Mouse (Mus musculus): ENCODE results near the gene Trub2. TPM values are rescaled to one million over a fixed set of nuclear protein-coding genes. Genes with fewer than 3 reads are reported as not detected.

The Trub2 gene
- 17.8 and 20.9 TPM in 2 replicates for polyA plus RNA-seq (2011; ENCODE audit: insufficient read depth, insufficient read length, low replicate concordance, missing spikeins)

DNA sequence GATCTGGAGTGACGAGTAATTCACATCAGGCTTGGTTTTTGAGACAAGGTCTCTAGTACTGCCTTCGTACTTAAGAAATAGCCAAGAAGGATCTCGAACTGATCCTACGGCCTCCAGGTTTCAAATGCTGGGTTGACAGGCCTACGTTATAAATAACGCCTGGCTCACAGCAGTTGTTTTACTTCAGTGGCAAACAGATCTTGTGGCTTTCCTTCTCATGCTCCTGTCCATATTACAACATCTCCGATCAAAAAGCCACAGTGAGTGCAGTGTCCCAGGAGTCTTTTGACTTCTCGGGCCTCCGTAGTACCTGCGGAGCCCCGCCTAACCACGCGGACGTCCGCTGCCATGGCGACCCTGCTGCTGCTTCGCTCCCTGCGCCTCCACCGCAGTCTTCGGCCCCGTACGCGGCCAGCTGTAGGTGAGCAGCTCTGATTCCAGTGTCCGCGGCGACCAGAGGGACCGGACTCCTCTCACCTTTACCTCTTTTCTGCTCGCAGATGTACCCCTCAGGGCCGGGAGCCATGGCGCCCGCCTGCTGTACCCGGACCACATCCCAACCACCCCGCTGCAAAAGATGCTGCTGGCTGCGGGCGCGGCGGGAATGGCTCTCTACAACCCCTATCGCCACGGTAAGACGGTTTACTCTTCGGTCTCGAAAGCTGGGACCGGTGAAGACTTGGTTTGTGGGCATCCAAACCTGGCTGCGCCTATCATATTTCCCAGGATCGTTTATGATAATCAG, at the start of gene Trub2:
Gene Trub2, minus strand, starts transcription at position 566 of the 745 bp plus-strand sequence.
- peak within 1 kb of the TSS; percentile 88 for H3K4me3 ChIP-seq (replicated peaks; ENCODE audit: control insufficient read depth, low read depth, low read length)
- H3K4me1 ChIP-seq (ENCODE audit: control insufficient read depth, insufficient read depth, low read length) = no peaks in the 10 kb centered on the region; the same call in 1 of the 2 replicates
- TF ChIP-seq POLR2A (IDR thresholded peaks at IDR 0.05; ENCODE audit: borderline replicate concordance, control insufficient read depth, low read depth, low read length) (0 out of 2 replicates have a peak, but pooled peaks have one; percentile 29), CTCF (IDR thresholded peaks at IDR 0.05; ENCODE audit: control insufficient read depth, insufficient read depth, low read length) (no peak)
- WGBS = under 1% methylated on average over 45 of the region's 45 CpGs
- peak within 1 kb of the TSS; percentile 70 for H3K27ac ChIP-seq (ENCODE audit: control insufficient read depth, insufficient read depth, low read depth, low read length, poor library complexity)

DNA sequence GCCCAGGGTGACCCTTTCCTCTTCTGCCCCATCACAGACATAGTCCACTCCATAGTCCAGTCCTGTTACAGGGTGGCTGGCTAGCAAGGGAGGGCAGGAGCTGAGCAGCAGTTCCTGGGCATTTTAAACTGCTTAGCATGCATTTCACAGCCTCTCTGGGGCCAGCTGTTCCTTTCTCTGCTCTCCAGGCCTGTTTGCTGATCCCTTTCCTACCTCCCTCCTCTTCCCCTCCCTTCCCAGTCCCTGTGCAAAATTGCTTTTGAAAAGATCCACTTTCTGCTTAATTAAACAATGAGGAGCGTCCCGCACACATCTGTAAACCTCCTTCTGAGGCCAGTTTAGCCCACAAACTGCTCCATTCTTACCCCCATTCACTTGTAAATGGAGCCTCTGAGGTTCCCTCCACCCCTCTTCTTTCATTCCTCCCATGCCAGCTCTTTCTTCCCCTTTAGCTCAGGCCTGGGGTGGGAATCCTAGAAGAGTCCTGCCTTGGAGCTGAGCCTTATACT, 47.1 kb upstream of the Trub2 start:
- TF ChIP-seq CTCF (IDR thresholded peaks at IDR 0.05; ENCODE audit: control insufficient read depth, insufficient read depth, low read length) (no peak), POLR2A (IDR thresholded peaks at IDR 0.05; ENCODE audit: borderline replicate concordance, control insufficient read depth, low read depth, low read length) (no peak)
- H3K27ac ChIP-seq (ENCODE audit: control insufficient read depth, insufficient read depth, low read depth, low read length, poor library complexity) = no peak overlapping the region
- 90% methylated on average over 2 of the region's 2 CpGs for WGBS
- H3K4me1 ChIP-seq (ENCODE audit: control insufficient read depth, insufficient read depth, low read length) = no peaks in the 10 kb centered on the region
- H3K4me3 ChIP-seq (replicated peaks; ENCODE audit: control insufficient read depth, low read depth, low read length) = no peak overlapping the region

DNA sequence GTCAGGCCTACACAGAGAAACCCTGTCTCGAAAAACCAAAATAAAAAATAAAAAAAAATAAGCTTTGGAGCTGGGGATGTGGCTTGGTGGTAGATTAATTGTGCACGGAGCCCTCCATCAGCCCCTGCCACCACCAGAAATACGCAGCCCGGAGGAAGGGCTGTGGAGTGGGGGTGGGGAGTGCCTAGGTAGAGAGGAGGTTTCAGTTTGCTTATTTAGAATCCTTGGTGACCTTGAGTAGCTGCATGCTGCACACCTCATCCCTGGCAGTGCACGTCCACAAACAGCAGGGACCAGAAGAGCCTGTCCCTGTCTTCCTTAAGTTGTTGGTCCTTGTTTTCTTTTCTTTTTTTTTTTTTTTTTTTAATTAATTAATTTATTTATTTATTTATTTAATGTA, 45.5 kb upstream of the Trub2 start:
- H3K4me1 ChIP-seq (ENCODE audit: control insufficient read depth, insufficient read depth, low read length) = no peaks in the 10 kb centered on the region

DNA sequence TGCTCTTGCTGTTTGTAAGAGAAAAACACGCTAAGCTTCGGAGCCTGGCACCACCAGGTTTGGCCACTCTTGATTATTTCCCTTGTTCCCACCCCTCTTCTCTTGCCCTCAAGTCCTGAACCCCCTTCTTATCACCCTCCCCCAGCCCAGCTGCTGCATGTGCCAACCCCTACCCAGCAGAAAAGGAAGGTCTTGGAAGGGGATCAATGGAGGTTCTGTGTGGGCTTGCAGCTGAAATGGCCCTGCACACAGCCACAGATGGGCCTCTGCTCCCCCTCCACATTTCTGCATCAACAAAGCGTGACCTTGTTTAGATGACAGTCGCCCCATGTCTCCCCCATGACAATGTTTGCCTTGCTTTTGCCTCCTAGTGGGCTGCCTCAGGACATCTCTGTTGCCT, 42.8 kb upstream of the Trub2 start:
- 92% methylated on average over 4 of the region's 4 CpGs for WGBS
- no peak overlapping the region for H3K27ac ChIP-seq (ENCODE audit: control insufficient read depth, insufficient read depth, low read depth, low read length, poor library complexity)
- H3K4me3 ChIP-seq (replicated peaks; ENCODE audit: control insufficient read depth, low read depth, low read length) = no peak overlapping the region
- TF ChIP-seq POLR2A (IDR thresholded peaks at IDR 0.05; ENCODE audit: borderline replicate concordance, control insufficient read depth, low read depth, low read length) = no peak
- no peak for TF ChIP-seq CTCF (IDR thresholded peaks at IDR 0.05; ENCODE audit: control insufficient read depth, insufficient read depth, low read length)
- peaks cover 1% of the 10 kb centered on the region; the same call in 1 of the 2 replicates for H3K4me1 ChIP-seq (ENCODE audit: control insufficient read depth, insufficient read depth, low read length)

More for the DNA sequence above, 45.5 kb upstream of the Trub2 start:
- no peak for TF ChIP-seq POLR2A (IDR thresholded peaks at IDR 0.05; ENCODE audit: borderline replicate concordance, control insufficient read depth, low read depth, low read length)
- no peak for TF ChIP-seq CTCF (IDR thresholded peaks at IDR 0.05; ENCODE audit: control insufficient read depth, insufficient read depth, low read length)
- no peak overlapping the region for H3K27ac ChIP-seq (ENCODE audit: control insufficient read depth, insufficient read depth, low read depth, low read length, poor library complexity)
- 88% methylated on average over 5 of the region's 5 CpGs for WGBS
- no peak overlapping the region for H3K4me3 ChIP-seq (replicated peaks; ENCODE audit: control insufficient read depth, low read depth, low read length)

DNA sequence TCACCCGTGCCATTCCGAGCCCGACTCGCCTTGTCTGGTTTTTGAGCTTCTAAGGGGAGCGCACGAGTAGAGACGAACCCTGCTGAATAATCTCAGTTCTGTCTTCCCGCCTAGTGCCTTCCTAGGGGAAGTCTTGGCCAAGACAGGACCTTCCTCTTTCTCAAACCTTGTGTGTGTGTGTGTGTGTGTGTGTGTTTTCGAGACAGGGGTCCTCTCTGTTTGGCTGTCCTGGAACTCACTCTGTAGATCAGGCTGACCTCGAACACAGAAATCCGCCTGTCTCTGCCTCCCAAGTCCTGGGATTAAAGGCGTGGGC, 39.4 kb upstream of the Trub2 start:
- peak overlapping the region; percentile 74 for H3K4me3 ChIP-seq (replicated peaks; ENCODE audit: control insufficient read depth, low read depth, low read length)
- TF ChIP-seq POLR2A (IDR thresholded peaks at IDR 0.05; ENCODE audit: borderline replicate concordance, control insufficient read depth, low read depth, low read length) (no peak), CTCF (IDR thresholded peaks at IDR 0.05; ENCODE audit: control insufficient read depth, insufficient read depth, low read length) (no peak)
- peaks cover 1% of the 10 kb centered on the region; the same call in 1 of the 2 replicates for H3K4me1 ChIP-seq (ENCODE audit: control insufficient read depth, insufficient read depth, low read length)
- 0 out of 2 replicates have a peak overlapping the region, but pooled peaks have one; percentile 3 for H3K27ac ChIP-seq (ENCODE audit: control insufficient read depth, insufficient read depth, low read depth, low read length, poor library complexity)
- 2% methylated on average over 12 of the region's 12 CpGs for WGBS

DNA sequence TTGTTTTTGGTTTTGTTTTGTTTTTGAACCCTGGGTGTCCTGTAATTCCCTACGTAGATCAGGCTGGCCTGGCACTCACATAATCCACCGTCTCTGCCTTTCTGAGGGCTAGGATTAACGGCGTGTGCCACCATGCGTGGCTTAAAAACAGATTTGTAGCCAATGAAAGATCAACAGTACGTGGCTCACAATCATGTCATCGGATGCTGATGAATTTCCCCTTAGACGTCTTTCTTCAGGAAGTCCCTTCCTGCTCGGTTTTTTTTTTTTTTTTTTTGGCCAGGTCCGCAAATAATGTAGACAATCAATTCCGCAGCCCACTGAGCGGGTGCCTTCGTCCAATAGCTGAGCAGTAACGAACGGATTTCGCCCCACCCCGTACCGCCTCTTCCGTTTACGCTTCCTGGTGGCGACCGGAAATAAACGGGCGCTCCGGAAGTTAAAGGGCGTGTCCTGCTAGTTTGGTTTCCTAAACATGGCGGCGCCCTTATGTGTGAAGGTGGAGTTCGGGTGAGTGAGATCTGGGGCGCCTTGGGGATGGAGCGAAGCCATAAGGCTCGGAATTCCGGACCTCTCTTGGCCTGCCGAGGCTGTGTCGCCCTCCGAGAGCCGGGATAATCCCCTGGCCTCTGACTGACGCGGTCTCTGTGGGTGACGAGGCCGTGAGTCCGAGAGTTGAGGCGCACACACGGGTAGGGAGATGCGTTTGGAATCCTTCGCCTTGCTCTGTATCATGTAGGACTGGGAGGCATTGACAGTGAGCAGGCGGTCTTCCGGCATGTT, 38.8 kb upstream of the Trub2 start:
- Histone ChIP-seq H3K4me1 (ENCODE audit: control insufficient read depth, insufficient read depth, low read length) (peaks cover 1% of the 10 kb centered on the region; the same call in 1 of the 2 replicates), H3K4me3 (replicated peaks; ENCODE audit: control insufficient read depth, low read depth, low read length) (peak overlapping the region; percentile 95), H3K27ac (ENCODE audit: control insufficient read depth, insufficient read depth, low read depth, low read length, poor library complexity) (peak overlapping the region; percentile 84)
- TF ChIP-seq CTCF (IDR thresholded peaks at IDR 0.05; ENCODE audit: control insufficient read depth, insufficient read depth, low read length) = no peak
- TF ChIP-seq POLR2A (IDR thresholded peaks at IDR 0.05; ENCODE audit: borderline replicate concordance, control insufficient read depth, low read depth, low read length) = peak; percentile 33; the same call in 1 of the 2 replicates
- WGBS = under 1% methylated on average over 48 of the region's 48 CpGs

DNA sequence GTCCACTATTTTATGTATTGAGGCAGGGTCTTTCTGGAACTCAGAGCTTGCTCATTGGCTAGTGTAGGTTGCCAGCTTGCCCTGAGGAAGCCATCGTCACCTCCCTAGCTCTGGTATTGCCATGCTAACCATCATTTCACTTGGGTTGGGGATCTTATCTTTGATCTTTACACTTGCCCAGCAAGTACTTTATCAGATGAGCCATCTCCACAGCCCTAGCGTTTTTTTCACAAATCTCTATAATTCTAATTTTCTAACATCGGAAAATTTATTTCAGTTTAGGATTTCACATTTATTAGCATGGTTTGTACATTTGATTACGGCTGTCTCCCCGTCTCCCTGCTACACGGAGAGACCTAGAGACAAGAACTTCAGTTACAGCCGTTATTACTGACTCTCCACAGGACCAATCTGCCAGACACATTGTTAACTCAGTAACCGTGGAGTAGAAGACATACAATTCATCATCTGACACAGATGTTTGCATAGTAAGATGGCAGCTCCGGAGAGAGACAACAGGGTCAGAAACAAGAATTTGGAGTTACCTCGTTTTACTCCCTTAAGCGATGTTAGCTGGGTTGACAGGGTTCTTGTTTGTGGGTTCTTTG, 38.1 kb upstream of the Trub2 start:
- 7% methylated on average over 11 of the region's 11 CpGs for WGBS
- peak overlapping the region; percentile 95 for H3K4me3 ChIP-seq (replicated peaks; ENCODE audit: control insufficient read depth, low read depth, low read length)
- TF ChIP-seq CTCF (IDR thresholded peaks at IDR 0.05; ENCODE audit: control insufficient read depth, insufficient read depth, low read length) (no peak), POLR2A (IDR thresholded peaks at IDR 0.05; ENCODE audit: borderline replicate concordance, control insufficient read depth, low read depth, low read length) (no peak)
- H3K27ac ChIP-seq (ENCODE audit: control insufficient read depth, insufficient read depth, low read depth, low read length, poor library complexity) = peak overlapping the region; percentile 84
- H3K4me1 ChIP-seq (ENCODE audit: control insufficient read depth, insufficient read depth, low read length) = peaks cover 1% of the 10 kb centered on the region; the same call in 1 of the 2 replicates
